Mouse (Mus musculus) lung, adult 18-20 months (tissue): ENCODE measurements around the gene Gpr39.

Source experiments
- DNase-seq, 2 experiments: peaks; one replicate each; pipeline ENCODE4 v3.0.0; 2022; ENCODE audit warnings: mixed read lengths in 2 of 2

Gpr39 gene

DNA sequence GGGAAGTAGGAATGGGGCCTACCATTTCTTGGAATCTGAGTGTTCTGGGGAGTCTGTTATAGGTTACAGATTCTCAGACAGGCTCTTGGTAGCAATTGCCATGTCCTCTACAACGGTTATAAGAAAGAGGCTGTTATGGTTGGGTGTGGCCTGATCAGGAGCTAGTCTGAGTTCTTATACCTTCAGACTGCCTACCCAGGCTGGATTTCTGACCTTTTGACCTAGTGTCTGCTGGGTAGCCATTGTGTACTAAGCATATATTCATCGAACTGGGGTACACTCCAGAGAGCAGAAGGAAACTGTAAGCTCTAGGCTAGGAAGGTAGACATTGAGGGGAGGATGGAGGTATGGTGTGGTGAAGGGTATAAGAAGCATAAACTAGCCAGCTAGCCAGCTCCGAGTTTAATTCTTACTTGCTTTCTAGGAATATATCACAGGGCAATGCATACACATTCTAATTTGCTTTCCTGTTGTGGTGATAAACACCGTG is 24.4 kb downstream of the Gpr39 start:
- no peak for DNase-seq

DNA sequence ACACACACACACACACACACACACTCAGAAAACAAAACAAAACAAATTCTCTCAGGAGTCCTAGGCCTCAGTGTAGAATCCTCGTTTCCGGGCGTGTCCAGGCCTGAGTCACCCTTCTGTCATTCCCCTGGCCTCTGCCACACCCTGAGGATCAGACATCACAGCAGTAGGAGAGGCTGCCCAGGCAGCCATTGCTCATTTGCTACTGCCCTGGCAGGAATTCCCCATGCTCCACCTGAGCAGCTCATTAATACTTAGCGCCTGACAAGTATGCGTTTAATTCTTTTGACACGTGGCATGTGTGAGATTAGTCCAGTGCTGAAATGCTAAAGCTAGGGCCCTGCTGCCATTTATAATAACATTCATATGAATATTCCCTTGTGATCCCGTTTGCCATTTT is 25.0 kb downstream of the Gpr39 start:
- peak; percentile 10 to 14 for DNase-seq

DNA sequence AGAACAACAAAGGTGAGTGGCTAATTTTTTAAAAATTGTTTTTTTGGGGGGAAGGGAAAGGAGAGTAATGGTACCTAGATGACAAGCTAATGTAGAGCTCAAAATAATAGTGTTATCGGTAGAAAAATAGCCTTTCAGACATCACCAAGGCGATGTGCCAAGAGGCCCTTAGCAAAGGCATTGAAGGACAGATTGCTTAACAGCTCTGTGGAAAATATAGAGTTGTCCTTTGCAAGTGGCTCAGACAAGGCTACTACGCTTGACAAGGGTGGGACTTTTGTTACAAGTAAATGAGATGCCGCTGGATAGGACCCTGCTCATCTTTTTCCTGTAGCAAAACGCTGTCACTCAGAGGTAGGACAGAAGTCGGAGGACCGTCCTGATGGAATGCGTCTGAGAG is 25.5 kb downstream of the Gpr39 start:
- peak; percentile 9 to 28 for DNase-seq

DNA sequence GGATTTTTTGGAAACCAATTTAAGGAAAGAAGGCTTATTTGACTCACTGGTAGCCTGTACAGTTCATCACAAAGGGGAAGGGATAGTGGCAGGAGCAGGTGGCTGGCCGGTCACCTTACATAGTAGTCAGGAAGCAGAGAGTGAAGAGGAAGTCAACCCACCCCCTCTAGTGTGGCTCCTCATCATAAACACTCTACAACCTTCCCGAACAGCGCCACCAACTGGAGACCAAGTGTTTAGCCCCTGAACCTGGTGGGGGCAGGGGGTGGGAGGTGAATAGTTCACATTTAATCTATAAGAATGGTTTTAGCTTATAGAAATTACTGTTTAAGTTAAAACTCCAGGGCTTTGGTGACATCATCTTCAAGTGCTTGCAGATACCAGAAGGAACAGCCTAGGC is 28.6 kb downstream of the Gpr39 start:
- no peak for DNase-seq

DNA sequence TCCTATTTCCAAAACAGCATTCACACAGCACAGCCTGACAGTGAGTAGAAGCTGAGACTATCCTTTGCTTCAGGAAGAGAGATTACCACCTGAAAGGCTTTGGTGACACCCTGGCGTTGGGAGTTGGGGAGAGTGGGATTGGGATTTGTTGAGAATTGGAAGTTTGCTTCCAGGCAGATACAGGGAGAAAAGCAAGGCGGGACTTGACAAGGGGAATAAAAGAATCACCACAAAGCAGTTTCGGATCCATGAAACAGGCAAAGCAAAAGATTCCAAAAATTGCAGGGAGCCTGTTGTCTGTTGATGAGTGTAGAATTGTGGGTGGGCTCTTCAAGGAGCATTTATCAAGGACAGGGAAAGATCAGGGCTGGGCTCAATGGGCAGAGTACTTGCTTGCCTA is 38.5 kb downstream of the Gpr39 start:
- DNase-seq, result no peak

DNA sequence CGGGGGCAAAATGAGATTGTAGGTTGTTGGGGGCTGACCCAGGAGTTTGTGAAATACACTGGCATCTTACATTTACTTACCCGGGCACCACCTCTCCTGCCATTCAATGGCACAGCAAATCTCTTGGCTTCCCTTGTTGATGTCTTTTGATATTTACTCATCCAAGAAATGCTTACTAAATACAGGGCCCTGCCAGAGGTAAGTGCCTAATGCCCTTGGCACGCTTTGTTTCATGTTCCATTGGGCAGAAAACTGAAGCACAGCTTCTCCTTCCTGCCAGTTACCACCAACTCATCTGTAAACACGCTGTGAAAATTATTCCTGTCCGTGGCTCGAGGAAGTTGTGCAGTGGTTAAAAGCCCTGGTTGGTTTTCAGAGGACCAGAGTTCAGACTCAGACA is 39.4 kb downstream of the Gpr39 start:
- no peak for DNase-seq

DNA sequence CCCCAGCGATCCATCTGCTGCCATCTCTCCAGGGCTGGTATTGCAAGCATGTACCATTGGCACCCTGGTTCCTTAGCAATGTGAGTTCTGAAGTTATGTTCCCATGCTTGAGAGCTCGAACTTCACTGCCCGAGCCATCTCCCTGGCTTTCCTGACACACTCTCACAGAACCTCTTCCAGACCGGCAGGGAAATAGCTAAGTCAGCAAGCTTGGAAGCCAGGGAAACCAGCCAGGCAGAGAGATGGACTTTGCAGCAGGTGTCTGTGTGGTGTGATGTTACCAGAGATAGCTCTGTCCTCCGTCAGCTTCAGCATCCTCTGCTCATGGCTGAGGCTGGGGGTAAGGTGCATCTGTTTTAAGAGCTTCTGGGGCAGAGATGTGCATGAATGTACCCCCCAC is 41.1 kb downstream of the Gpr39 start:
- no peak for DNase-seq

DNA sequence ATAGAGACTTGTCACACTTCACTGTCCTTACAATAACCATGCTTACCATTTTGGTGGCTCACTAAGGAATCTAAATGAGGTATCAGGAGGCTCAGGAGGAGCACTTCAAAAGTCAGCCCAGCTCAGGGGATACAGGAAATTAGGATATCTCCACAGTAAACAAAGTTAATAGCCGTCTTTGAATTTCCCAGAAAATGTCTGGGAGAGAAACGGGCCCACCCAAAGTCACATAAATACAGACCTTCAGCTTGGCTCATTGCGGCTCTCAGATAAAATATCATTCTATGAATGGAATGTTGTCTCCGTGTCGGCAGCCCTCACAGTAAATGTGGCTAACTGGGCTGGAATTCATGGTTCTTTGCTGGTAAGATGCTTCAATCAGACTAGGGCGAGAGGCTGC is 42.3 kb downstream of the Gpr39 start:
- no peak for DNase-seq

DNA sequence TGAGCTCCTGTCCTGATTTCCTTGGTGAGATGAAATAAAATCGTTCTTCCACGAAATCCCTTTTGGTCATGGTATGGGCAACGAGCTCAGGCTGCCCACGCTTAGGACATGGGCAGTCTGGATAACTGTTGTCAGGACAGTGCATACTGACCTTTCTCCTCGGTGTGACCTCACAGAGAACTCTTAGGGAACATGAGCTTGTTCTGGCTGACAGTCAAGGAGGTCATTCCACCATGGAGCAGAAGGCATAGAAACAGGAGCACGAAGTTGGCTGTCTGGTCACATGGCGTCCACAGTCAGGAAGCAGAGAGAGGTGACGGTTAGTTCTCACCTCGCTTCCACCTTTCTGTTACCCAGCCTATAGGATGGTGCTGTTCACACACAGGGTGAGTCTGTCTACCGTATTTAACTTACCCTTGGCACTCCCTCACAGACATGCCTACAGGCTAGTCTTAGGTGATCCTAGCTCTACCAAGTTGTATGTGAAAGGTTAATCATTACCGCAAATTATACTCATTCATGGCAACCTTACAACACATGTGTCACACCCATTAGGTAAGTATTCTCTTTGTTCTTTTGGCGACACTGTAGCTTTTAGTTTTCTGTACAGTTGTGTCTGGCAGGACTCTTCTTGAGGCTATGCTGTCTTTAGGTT is 44.4 kb downstream of the Gpr39 start:
- DNase-seq, result no peak

DNA sequence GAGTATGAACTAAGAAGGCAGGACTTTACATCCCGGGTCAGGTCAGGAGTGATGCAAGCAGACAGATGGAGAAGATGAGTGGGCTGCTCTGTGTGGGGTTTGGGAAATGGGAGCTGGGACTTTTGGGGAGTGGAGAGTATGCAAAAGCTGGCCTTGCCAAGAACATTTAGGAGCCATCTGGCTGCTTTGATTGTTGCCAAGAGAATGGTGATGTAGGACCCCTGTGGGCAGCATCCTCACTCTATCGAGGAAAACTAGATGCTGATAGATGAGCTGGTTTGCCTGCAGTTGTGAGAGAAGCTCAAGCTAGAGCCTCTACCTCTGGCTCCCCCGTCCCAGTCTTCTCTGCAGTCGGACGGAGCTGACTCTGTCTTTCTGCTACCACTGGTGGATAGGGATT is 47.5 kb downstream of the Gpr39 start:
- DNase-seq, result no peak

DNA sequence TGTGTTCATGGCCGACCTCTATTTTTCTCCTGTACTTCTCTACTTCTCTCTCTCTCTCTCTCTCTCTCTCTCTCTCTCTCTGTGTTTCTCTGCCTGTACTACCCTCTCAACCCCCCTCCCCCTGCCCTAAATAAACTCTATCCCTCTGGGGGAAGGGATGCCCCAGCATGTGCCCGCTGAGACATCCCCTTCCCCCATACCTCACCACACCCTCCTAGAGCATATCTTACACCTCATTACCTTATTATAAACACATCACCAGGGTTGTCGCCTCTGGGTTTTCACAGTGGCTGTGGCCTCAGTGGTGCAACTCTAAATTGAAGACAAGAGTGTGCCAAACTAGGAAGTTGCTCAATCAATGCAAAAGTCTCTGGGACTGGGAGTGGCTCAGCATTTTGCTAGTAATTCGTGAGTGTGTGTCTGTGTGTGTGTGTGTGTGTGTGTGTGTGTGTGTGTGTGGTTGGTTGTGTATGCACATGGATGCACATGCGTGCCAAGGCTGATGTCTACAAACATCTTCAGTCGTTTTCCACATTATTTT is 52.3 kb downstream of the Gpr39 start:
- DNase-seq, result no peak

DNA sequence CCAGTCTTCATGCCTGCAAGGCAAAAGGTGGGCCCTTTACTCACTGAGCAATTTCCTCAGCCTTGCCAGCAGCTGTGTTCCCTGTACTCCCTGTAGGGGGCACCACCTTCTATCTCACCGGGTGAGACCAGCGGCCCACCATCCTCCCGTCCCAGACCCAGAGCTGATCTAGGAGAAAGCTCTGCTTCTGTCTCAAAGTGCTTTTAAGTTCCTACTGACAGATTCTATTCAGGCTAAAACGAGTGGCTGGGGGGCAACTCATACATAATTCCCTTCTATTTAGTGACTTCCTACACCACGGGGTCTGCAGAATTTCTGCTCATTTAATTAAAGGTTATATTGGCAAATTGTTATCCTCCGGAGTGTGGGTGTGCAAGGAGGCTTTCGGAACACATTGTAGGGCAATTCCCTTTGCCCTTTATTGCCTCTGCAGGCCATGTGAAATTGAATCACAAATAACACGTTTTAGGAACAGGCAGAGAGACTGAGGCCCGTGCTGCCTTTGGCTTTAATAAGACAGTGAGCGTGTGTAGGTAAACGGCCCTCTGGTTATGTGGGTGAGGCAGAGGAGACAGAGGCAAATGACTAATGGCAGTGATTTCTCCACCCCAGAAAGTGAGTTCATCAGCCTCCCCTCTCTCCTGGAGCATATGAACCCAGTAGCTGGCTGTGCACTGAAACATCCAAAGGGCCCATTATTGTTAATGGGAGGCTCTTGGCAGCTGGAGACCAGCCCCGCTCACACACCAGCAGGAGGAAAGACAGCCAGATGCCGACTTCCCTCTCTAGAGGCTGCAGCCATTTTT is 53.1 kb downstream of the Gpr39 start:
- DNase-seq, result no peak

DNA sequence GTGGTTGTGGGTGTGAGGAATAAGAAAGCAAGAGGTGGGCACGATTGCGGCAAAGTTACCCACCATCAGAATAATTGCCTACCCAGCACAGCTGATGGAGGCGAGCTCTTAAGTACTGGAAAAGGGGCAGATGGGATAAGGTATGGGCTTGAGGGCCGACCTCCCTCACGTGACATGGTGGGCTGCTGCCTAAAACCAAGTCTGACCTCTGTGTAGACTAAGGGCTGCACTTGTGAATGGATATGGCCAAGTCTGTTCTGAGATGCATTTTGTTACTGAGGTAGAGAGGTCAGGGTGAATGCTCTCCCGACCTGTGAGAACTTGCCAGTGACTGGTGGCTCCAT is 53.7 kb downstream of the Gpr39 start:
- DNase-seq, result no peak

DNA sequence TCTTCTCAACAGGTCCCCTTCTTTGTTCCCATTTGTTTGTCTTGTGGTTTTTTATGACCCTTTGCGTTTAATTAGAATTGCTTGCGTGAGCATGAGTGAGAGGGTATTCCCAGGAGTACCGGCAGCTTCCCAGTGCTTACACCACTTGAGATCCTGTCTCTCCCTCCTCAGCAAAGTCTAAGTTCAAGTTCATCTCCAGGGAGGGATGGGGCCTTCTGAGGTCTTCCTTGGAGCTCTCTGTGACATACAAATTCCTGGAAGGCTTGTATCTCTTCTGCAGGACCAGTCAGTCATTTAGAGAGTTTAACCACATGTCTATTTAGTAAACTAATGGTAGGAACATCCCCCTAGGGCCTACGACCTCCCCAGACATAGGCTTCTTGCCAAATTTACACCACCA is 55.1 kb downstream of the Gpr39 start:
- no peak for DNase-seq

DNA sequence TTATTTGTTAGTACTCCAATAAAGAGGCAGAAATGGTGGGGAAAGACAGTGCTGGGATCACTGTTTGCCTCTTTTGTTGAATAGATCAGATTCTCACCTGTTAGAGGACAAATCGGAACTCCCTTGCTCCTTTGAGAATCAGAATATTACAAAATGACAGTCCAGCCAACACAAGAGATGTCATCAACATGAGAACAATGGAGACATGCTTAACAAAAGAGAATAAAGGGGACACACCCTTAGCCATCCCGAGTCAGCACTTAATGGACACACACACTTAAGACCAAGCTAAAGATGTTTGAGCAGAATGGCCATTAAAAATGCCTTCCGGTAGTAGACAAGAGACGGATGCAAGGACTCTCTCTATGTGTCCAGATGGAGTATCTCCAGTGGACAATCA is 68.0 kb downstream of the Gpr39 start:
- no peak for DNase-seq

DNA sequence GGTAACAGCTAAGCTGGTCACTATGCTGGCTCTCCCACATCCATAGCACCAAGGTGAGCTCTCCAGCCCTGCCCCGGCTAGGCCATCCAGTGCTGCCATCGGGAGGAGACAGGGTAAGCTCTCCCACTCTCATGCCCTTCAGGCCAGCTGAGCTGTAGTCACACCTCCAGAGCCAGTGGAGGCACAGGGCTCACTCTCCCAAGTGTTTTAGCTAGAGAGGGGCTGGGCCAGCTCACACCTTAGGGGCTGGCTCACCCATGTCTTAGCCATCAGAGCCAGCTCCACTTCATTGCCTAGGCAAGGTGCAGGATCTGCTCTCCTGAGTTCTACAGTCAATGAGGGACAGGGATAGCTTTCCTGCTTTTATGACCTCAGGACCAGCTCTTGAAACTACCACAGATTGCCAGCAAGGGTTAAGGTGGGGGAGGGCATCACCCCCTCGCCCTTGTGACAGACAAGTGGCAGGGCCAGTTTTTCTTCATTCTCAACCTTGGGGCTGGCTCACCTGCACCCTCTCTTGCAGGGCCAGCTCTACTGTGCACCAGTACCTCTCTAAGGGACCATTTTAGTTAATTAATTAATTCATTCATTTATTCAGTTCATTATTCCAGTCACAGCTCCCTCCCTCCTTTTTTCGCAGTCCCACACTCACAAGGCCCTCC is 78.7 kb downstream of the Gpr39 start:
- peak; percentile 51 to 70 for DNase-seq

DNA sequence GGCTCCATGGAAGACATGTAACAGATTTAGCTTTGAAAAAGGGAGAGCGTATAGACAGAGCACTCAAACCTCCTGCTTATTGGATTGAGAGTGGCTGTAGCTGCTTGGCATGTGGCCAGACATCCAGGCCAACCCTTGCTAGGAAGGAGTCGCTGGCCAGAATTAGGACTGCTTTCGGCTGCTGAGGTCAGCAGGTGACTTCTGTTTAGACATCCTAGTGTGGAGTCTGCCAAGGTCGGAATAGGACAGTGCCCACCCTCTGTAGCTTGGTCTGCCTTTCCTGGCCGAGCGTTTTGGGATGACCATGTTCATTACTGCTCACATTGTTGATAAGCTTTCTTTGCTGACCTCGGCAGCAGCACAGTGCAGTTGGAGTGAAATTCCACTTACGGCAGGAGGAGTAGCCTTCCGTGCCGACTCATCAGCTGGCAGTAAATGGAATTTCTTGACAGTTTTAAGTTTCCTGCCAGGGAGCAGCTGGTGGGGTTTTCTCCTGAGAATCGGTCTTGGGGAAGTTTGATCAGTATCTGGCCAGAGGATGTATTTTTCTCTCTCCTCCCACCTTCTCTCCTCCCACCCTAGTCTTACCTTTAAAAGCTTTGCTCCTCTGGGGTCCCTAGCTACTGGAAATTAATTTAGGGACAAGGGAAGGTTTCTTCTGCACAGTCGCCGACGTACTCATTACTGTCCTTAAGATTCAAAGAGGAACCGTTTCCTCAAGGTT is 83.3 kb downstream of the Gpr39 start:
- DNase-seq, result peak; percentile 36 to 44

DNA sequence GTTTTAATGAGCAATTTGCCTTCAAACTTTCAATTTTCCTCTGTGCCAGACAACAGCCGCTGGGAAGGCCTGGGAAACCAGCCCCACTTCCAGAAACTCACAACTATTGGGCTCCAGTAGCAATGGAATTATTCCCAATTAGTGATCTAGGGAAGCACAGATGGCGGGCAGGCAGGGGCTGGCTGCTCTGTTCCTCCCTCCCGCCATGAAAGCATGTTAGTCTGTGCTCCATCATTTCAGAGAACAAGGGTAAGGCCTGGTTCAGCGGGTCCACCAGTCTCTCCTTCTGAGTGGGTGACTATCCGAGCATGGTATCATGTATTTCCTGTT is 83.9 kb downstream of the Gpr39 start:
- DNase-seq, result no peak

DNA sequence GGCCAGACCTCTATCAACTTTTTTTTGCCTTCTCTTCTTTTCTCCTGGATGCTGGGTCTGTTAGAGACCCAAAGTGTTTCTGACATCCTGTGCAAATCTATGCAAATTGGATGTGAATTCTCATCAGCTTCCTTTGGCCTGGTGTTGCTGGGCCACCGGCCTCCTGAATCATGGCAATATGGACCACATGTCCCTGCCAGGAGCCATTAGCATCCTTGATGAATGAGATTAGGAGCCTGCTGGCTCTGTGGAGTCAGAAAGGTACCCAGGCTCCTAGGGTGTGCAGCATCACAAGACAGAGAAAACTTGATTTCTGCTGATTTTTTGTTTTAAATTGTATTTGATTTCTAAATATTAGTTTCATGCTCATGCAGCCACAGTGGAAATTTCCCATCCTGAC is 85.3 kb downstream of the Gpr39 start:
- DNase-seq, result no peak

DNA sequence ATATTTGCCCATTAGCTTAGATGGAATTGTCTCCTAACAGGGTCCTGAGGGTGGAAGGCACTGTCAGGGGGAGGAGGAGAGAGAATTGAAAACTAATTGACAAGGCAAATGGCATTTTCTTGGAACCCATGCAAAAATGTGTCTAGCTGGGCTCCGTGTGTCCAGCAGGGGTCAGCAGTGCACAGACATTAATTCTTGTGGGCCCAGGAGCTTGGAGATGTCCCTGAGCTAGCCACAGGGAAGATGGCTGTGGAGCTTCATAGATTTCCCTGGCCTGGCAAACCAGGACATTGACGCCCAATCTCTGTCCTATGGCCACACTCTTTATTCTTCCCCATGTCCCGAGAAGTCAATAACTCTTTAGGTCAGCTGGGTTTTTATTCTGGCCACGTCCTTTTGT is 113.0 kb downstream of the Gpr39 start:
- DNase-seq, result peak; percentile 27 to 44

DNA sequence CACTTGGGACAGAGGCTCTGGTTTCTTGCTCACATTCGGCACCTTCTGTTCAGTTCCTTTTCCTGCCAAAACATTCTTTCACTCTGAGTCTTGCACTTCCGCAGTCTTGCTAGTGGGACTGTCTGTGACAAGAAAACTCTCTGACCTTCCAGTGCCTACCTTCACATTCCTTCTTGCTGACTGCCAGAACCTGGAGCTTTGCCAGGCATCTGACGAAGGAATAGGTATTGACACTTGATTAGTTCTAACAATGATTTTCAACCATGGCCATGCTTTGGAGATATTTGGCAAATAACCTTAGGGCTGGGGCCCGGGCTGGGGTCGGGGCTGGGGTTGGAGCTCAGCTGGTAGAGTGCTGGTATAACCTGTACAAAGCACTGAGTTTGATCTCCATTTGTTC is 123.7 kb downstream of the Gpr39 start:
- no peak for DNase-seq

DNA sequence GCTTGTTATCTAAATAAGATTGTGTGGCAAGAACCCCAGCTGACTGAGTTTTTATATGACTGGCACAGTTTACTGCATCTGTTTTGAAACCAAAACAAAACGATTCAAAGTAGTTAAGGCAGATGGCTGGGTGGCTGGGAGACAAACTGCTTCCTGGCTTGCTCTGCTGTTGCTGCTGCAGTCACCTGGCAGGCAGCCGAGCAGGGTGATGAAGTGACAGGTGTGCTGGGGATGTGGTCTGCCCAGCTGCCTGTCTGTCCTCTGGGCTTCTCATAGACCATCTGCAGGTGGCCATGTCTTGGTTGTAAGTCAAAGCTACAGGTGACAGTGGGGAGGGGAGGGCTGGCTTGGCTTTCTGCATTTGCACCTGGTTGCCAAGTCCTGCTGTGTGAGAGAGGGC is 131.6 kb downstream of the Gpr39 start:
- DNase-seq, result no peak

DNA sequence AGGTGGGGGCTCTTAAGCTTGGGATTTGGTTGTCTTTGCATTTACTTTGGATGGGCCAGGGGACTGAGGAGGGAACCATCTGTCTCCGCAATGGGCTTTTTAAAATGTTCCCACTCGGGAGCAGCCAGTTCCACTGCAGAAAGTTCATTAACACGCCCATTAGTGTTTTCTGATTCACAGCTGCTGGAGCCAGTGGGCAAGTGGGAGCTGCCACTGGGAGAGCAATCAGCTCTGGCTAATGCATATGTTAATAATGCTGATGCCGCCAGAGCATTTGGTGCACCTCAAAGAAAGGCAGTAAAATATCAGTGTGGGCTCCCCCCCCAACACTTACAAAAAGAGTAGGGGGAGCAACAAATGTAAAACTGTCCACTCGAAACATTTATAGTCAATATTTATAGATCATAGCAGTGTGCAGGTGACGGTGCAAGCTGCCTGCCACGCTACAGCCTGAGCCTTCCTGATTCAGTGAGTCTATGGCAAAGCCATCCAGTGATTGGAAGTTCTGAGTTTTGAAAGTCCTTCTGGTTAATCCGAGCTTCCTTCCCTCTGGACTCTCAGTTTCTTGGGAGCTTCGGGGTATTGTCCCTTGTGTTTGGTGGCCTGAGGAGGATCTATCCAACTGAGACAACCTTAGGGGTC is 136.5 kb downstream of the Gpr39 start:
- no peak for DNase-seq
